Mouse (Mus musculus): ENCODE data around the gene Usp31.

DNA sequence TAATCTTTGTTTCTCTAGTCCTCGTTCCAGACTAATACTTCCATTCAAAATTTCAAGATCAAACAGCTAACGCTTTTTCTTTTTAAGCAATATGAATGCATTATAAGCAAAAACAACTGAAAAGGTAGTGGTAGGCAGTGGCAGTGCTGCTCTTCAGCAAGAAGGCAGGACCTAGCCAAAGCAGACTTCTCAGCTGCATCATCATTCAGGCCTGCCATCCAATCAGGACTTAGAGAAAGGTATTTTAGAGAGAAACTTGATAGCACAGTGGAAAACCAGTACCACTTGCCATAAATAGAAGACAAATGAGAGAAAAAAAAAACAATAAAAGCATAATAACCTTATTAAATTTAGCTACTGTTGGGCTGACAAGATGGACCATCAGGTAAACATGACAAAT lies 2.0 kb downstream of the Usp31 start:
- TF ChIP-seq GATA1 (IDR thresholded peaks at IDR 0.05; ENCODE audit: low read length) (no peak), TAL1 (IDR thresholded peaks at IDR 0.05; ENCODE audit: low read length) (no peak)
